Mouse (Mus musculus) layer of hippocampus, postnatal 36 days (tissue): ENCODE measurements around the gene Pdlim7. TPM values are rescaled to one million over a fixed set of nuclear protein-coding genes. Genes with fewer than 3 reads are reported as not detected.

Experiments
- DNase-seq, 2 experiments: peaks; one replicate each; pipeline ENCODE4 v3.0.0; 2022
- total RNA-seq, 2 experiments: library from RNA; stranded (reverse); gene quantifications; 2 replicates each; pipeline ENCODE4 v1.2.3; 2021

Pdlim7 gene
- 10 to 100 TPM; 89.6 to 94.1 TPM for total RNA-seq

DNA sequence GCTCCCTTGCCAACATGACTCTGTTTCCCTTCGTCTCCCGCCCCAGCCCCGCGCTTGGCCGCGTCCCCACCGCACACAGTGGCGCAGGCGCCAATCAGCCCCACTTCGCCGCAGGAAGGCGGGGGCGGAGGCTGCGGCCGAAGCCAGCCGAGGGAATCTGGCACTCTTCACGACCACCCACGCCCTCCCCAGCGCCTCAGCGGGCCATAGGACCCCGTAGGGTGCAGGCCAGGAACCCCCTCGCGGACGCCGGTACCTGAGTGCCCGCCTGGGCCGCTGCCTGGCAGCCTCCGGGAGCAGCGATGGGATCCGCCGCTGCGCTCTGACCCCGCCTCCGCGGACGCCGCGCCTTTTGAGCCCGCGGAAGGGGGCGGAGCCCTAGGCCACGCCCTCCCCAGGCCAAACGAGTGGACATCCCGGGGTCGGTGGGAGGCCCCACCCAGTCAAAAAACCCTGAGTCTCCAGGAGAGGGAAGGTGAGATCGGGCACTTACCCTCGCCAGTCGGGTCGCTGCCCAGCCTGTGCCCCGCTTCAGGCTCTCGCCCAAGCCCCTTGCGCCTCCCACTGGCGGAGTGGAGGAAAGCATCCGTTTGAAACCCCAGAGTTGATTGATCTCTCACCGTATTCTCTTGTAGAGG is at the start of gene Pdlim7:
TSS of gene Pdlim7 (minus strand) at position 566 of the 638 bp plus-strand sequence.
- DNase-seq, result peak; percentile 86

- DNase-seq, result no peak
These were observed 44.0 kb upstream of the Pdlim7 start for GRCm38 (mm10) chr13:55557499-55557898.

DNA sequence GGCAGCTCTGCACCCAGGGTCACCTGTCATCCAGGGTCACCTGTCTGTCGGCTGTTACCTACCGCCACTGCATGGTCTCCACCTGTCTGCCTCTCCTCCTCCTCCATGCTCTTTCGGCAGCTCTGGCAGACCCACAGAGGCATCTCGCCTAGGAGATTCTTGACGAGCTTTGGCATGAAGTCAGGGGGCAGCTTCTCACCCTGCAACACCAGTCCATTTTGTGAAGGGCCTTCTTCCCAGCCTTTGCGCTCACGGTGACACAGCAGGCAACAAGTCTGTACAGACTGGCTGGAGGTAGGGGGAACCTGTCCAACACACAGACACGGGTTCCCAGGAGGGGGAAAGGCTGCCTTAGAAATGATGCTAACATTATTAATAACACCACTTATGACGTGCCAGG is 42.4 kb upstream of the Pdlim7 start:
- no peak for DNase-seq

GRCm38 (mm10) chr13:55549061-55549460 is 35.6 kb upstream of the Pdlim7 start:
- DNase-seq, result no peak

DNA sequence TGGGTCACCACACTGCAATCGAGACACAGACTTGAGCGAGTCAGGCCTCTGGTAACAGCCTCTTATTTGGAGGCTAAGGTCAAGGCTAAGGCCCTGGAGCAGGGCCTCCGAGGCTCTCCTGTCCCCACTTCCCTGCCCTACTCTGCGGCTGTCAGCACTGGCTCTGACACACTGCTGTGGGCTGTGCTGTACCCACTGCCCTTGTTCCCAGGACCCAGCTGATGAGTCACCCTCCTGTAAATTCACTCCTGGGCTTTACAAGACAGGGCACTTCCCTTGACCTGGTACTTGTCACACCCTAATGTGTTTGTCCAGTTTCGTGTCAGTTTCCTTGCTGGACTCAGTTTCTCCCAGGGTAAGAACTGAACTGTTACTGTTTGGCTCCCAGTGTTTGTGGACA is 35.0 kb upstream of the Pdlim7 start:
- no peak for DNase-seq

DNA sequence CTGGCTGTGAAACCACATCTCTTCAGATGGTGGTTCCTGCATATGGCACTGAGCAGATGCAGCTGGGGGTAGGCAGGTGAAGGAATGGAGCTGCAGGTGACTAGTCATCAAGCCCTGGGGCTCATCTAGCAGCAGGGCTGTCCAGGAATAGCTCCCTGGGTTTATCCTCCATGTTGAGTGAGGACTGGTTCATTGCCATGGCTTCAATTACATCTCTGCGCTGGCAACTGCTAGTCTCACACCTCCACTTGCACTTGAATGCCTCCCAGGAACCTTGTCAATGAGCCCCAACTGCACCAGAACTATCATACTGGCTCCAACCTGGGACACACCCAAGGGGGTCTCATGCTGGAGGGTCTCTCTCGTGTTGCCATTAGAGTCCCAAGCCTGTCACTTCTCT is 34.4 kb upstream of the Pdlim7 start:
- DNase-seq, result no peak

- DNase-seq, result no peak
These were observed 31.3 kb upstream of the Pdlim7 start for GRCm38 (mm10) chr13:55544792-55545191.

DNA sequence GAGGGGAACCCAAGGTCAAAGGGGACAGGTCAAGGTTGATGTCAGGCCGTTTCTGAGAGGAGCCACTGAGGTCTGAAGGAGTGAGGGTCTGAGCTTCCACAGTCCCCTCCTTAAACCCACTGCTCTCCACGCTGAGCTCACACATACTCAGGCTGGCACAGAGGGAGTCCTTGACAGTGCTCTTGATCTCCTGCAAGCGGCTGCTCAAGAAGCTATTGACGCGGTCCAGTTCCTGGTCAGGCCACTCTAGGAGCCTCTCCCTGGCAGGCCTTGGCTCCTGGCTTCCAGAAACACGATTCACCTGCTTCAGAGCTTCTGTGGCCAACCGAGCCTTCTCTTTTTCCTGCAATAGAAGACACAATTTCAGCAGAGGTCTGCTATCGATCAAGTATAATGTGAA is 30.0 kb upstream of the Pdlim7 start:
- no peak for DNase-seq

- DNase-seq, result no peak
These were observed 29.4 kb upstream of the Pdlim7 start for GRCm38 (mm10) chr13:55542891-55543290.

GRCm38 (mm10) chr13:55540933-55541332 is 27.5 kb upstream of the Pdlim7 start:
- no peak for DNase-seq

DNA sequence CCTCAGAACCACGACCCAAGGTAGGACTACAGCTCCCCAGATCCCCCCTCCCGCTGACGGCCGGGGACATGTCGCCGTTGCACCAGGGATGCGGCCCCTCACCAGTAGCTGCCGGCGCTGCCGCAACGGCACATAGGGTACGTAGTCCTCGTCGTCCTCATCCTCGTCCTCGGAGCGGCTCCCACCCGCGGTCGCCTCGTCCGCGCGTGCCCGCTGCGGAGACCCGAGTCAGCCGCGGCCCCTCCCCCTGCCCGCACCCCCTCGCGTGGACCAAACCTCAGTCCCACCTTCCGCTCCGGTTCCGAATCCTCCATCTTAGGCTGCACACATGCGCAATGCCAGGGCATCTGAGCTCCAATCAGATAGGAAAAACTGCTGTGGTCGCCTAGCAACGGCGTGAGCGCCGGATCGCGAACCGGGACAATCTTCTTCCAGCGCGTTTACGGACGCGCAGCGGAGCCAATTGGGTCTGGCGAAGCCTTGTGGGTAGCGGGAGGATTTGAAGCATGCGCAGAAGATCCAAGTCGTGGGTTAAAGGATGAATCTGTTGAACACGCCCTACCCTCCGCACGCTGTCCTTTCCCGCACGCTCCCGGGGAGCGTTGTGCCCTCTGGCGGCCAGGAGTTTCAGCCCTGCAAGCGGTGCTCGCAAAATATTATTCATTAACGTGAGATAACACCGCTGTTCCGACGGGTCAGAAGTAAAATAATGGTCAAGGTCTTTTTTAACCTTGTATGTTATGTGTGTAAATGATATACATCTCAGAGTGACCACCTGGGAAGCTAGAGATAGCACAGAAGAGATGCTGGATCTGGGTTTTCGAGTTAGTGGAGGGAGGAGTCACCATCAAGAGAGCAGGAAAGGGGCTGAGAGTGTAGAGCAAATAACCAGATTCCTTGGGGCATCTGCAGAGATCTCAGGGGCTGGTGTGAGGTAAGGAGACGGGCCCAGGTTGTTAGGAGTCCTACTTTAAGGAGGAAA is 23.0 kb upstream of the Pdlim7 start, which contains the start of gene Ddx41:
TSS of gene Ddx41 (minus strand) at position 465 of the 982 bp plus-strand sequence.
- DNase-seq, result peak; percentile 100

GRCm38 (mm10) chr13:55535796-55536193 is 22.3 kb upstream of the Pdlim7 start:
- DNase-seq, result no peak

GRCm38 (mm10) chr13:55535191-55535590 is 21.7 kb upstream of the Pdlim7 start:
- DNase-seq, result no peak

DNA sequence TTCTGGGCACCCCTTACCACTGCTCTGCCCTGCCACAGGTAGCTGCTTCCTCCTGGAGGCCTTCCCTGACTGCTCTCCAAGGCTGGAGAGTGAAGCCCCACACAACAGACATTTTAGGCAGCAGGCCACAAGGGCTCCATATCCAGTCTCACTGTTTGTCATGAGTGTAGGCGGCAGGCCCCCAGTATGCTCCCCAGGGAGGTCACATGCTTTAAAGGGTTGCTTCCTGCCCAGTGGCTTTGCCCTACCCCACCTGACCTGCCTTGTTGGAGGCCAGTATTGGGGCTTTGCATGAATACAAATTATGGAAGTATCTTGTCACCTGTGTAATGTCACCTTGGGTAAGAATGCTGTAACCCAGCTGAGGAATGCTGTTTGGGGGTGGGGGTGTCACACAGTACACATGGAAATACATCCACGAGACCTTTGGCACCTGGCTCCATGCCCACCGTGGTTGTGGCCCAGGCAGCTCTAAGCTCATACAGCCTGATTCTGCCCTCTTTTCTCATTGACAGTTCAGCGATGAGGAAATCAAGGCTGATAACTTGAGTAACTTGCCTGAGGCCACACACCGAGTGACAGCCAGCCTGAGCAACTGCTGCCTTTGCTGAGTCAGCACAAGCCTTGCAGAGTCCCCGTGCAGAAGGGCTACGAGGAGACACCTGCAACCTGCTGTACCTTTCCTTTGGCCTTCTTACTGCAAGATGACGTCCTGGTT is 15.9 kb upstream of the Pdlim7 start, which contains the start of gene Dok3:
TSS of gene Dok3 (minus strand) at position 99 of the 718 bp plus-strand sequence.
- DNase-seq, result no peak

DNA sequence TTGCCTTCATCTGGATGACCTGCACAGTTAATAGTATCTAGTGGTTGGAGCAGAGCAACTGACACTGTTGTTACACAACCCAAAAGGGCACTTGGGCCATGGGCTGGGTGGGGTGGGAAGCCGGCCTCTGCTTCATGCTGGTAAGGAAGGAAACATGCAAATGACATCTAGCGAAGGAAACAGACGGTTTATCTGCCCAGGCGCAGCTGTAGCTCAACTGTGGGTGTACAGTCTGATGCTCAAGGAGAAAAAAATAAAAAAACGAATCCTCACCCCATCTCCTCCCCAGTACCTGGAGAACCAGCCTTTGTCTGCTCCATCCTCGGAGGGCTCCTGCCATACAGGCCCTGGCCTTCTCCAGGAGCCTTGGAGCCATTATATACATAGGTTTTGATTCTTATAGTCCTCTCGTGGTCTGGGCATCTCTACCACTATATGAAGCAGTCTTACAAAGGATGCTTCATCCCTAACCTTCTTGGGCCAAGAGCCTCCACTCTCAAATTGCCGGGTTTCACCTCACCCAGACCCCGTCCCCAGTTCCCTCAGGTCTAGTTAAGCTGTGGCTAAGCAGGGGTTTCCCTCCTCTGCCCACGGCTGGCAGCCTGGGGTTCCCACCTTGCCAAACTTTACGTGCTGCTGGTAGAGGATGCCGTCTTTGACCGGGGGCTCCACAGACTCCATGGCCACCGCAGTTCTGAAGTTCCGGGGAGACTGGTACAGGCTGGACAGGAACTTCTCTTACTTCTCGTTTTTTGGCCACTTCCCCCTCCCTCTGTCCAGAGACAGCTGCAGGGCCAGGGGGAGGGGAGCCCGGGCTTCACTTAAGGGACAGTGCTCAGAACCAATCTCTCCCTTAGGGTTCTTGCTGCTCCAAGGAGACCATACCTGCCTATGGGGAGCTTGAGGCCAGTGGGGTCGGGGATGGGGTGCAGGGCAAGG is 14.6 kb upstream of the Pdlim7 start:
- no peak for DNase-seq

DNA sequence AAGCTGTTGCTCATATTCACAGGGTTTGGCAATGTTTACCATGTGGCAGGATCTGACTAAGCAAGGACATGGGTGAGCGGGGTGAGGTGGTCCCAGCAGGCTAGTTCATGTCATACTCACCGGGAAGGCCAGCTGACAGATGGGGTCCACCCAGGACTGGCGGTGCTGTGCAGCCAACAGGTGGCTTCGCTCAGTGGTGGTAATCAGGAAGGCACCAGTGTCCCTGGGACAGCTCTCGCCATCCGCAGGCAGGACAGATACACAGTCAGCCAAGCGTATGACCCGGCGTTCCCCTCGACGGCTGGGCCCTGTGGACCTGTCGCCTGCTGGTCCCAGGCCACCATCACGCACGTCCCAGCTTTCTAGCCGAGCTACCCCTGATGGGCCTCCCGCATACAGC is 13.7 kb upstream of the Pdlim7 start:
- no peak for DNase-seq

- no peak for DNase-seq
These were observed 12.5 kb upstream of the Pdlim7 start for GRCm38 (mm10) chr13:55525733-55526553.

GRCm38 (mm10) chr13:55523951-55524600 is 10.6 kb upstream of the Pdlim7 start:
- DNase-seq, result no peak

- no peak for DNase-seq
These were observed 9.8 kb upstream of the Pdlim7 start for GRCm38 (mm10) chr13:55523278-55523677.

DNA sequence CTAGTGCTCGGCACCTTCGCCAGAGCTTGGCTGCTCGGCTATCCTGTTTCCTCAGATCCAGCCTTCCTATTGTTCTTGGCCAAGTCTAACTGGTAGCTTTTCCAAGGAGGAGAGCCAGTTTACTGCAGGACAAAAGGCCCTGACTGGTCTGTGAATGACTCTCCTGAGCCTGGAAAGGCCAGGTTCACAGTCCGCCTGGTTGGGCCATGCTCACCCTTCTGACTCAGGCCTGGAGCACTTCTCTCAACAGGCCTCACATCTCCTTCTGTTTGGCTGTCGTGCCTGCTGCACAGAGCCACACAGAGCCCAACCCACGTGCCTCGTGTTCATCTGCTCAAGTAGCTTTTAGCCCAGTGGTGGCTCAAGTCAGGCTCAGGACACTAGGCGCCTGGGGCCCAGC is 9.3 kb upstream of the Pdlim7 start:
- no peak for DNase-seq
